Mouse (Mus musculus): ENCODE results near the gene Grin3b.

GRCm38 (mm10) chr10:79986232-79986878 is 15.8 kb downstream of the Grin3b start:
- TF ChIP-seq POLR2A (IDR thresholded peaks at IDR 0.05; ENCODE audit: borderline replicate concordance, control insufficient read depth, low read depth, low read length), result no peak
- TF ChIP-seq CTCF (IDR thresholded peaks at IDR 0.05; ENCODE audit: control insufficient read depth, insufficient read depth, low read length), result no peak

All from bone marrow, adult 2 months (tissue).